Mouse (Mus musculus) liver, postnatal 0 days (tissue): ENCODE data around the gene Rps6ka2. TPM values are rescaled to one million over a fixed set of nuclear protein-coding genes. Genes with fewer than 3 reads are reported as not detected.

Source experiments
- ATAC-seq: fragments of 200-750 bp; cut with Nextera tagmentation; 2 replicates; pipeline ENCODE4 v1.8.0; 2017; ENCODE audit warnings: mild to moderate bottlenecking, moderate library complexity
- DNase-seq: peaks from one replicate; pipeline ENCODE4 v3.0.0-alpha.2; 2016
- H3K27ac ChIP-seq: fragments of 300-500 bp; sonication (generic); 2 replicates; pipeline ENCODE4 v1.5.1; 2014; ENCODE audit warnings: antibody characterized with exemption, moderate library complexity, mild to moderate bottlenecking, low read depth
- H3K27me3 ChIP-seq: fragments of 300-500 bp; sonication (generic); 2 replicates; pipeline ENCODE4 v1.6.1; 2014; ENCODE audit warnings: low read length, control low read depth, mixed read lengths; ENCODE audit not compliant: insufficient read depth
- H3K36me3 ChIP-seq: fragments of 300-500 bp; sonication (generic); replicated peaks from 2 replicates; pipeline ENCODE4 v1.6.1; 2014; ENCODE audit warnings: mild to moderate bottlenecking, control low read depth, low read length, moderate library complexity, mixed read lengths; ENCODE audit not compliant: insufficient read depth
- H3K4me1 ChIP-seq: fragments of 300-500 bp; sonication (generic); 2 replicates; pipeline ENCODE4 v1.6.1; 2014; ENCODE audit warnings: antibody characterized with exemption, mild to moderate bottlenecking, control low read depth; ENCODE audit not compliant: insufficient read depth
- H3K4me2 ChIP-seq: fragments of 300-500 bp; sonication (generic); 2 replicates; pipeline ENCODE4 v1.6.1; 2014; ENCODE audit warnings: low read depth, mild to moderate bottlenecking, low read length, moderate library complexity, mixed read lengths
- H3K4me3 ChIP-seq: fragments of 300-500 bp; sonication (generic); 2 replicates; pipeline ENCODE4 v1.5.1; 2014; ENCODE audit warnings: low read depth, low read length
- H3K9ac ChIP-seq: fragments of 300-500 bp; sonication (generic); replicated peaks from 2 replicates; pipeline ENCODE4 v1.6.1; 2014; ENCODE audit warnings: mild to moderate bottlenecking, moderate library complexity
- H3K9me3 ChIP-seq: fragments of 300-500 bp; sonication (generic); 2 replicates; pipeline ENCODE4 v1.6.1; 2016; ENCODE audit warnings: mild to moderate bottlenecking, control low read depth, low read length, mixed read lengths
- CTCF ChIP-seq: sonication (generic); IDR thresholded peaks from 2 replicates; pipeline ENCODE4 v1.5.1; 2016; ENCODE audit warnings: antibody characterized with exemption, low read depth
- EP300 ChIP-seq: IDR thresholded peaks from 2 replicates; pipeline ENCODE4 v1.6.1; 2016; ENCODE audit warnings: antibody characterized with exemption, low read depth, mild to moderate bottlenecking
- WGBS: fragments of 180-500 bp; shearing (Covaris S2); extraction: QIAGEN DNeasy Blood & Tissue Kit; methylation state at CpG from one replicate; pipeline ENCODE4 v1.1.7; 2014; ENCODE audit not compliant: insufficient replicate concordance; 5-methylcytosine and 5-hydroxymethylcytosine counted together
- polyA plus RNA-seq: library from polyadenylated mRNA; unstranded; fragments of >200 nt; fragmentation: Nextera tagmentation; extraction: Ambion mirVana; gene quantifications from 2 replicates; pipeline ENCODE4 v1.2.1, GENCODE M21; 2015

Gene Rps6ka2
- polyA plus RNA-seq, 1 experiment from 2014 or later = 1.2 TPM

DNA sequence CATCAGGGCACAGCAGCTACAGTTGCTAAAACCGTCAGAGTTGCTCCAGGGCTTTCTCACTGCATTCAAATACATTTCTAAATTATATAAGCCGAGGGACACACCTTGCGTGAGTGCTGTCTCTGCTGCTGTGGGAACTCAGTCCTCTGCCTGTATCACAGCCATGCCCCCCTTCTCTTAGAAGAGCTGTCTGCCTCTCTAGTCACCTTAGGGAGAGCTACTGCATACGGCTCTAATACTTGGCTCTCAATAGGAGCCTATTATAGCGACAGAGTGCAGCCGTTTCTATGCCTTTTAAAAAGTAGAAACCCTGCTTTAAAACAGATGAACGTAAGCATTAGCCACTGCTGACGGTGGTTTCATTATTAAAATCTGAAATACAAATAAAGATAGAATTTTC, 61.9 kb downstream of the Rps6ka2 start:
- Histone ChIP-seq H3K9ac (no peak overlapping the region), H3K4me1 (no peaks in the 10 kb centered on the region), H3K36me3 (no peaks in the 10 kb centered on the region), H3K9me3 (no peaks in the 10 kb centered on the region), H3K4me3 (no peak overlapping the region), H3K27me3 (no peaks in the 10 kb centered on the region), H3K27ac (no peak overlapping the region), H3K4me2 (no peak overlapping the region)
- DNase-seq (no peak), ATAC-seq (no peak)
- TF ChIP-seq CTCF (no peak), EP300 (no peak)
- WGBS = 77% methylated on average over 8 of the region's 8 CpGs

- Histone ChIP-seq H3K9ac (no peak overlapping the region), H3K36me3 (no peaks in the 10 kb centered on the region), H3K4me2 (no peak overlapping the region), H3K4me3 (no peak overlapping the region), H3K27ac (no peak overlapping the region), H3K9me3 (no peaks in the 10 kb centered on the region), H3K4me1 (no peaks in the 10 kb centered on the region), H3K27me3 (no peaks in the 10 kb centered on the region)
- DNase-seq (no peak), ATAC-seq (no peak)
- TF ChIP-seq CTCF = no peak
- TF ChIP-seq EP300 = no peak
- WGBS = 46% methylated on average over 7 of the region's 7 CpGs
Measured at GRCm38 (mm10) chr17:7232400-7232799, 62.5 kb downstream of the Rps6ka2 start.

DNA sequence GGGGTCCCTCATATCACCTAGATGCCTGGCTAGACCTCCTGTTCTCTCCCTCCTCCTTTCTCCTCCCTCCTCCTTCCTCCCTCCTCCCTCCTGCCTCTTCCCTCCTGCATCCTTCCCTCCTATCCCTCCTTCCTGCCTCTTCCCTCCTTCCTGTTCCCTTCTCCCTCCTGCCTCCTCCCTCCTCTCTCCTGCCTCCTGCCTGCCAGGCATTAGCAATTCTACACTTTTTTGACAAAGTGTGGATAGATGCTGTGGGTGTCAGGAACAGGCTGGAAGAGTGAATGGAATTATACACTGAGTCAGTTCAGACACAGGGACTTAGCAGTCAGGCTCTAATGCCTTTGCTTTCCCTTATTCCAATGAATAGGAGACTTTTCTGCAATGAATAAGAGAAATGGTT, 63.3 kb downstream of the Rps6ka2 start:
- H3K4me1 ChIP-seq = no peaks in the 10 kb centered on the region
- TF ChIP-seq EP300 (no peak), CTCF (no peak)
- no peak overlapping the region for H3K9ac ChIP-seq
- H3K9me3 ChIP-seq = no peaks in the 10 kb centered on the region
- H3K4me2 ChIP-seq = no peak overlapping the region
- H3K36me3 ChIP-seq = no peaks in the 10 kb centered on the region
- no peak for ATAC-seq
- no peak for DNase-seq
- H3K4me3 ChIP-seq = no peak overlapping the region
- no peaks in the 10 kb centered on the region for H3K27me3 ChIP-seq
- no peak overlapping the region for H3K27ac ChIP-seq

DNA sequence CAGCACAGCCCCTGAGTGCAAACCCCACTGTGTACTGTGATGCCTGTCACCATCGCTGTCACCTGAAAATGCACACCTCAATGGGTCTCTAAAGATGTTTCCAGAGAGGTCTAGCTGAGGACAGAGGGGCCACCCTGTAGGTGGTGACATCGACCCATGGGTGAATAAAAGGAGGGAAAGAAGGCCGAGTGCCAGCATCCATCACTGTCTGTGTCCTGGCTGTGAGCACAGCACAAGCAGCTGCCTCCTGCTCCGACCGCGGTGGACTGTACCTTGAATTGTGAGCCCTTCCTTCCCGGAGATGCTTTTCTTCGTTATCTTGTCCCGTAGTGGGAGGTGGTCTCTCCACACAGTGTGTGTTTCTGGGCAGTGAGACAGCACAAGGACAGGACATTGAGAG, 67.8 kb downstream of the Rps6ka2 start:
- Histone ChIP-seq H3K4me2 (no peak overlapping the region), H3K9me3 (no peaks in the 10 kb centered on the region), H3K4me1 (no peaks in the 10 kb centered on the region), H3K36me3 (no peaks in the 10 kb centered on the region), H3K4me3 (no peak overlapping the region), H3K27ac (no peak overlapping the region), H3K27me3 (no peaks in the 10 kb centered on the region), H3K9ac (no peak overlapping the region)
- no peak for DNase-seq
- no peak for ATAC-seq
- 87% methylated on average over 9 of the region's 9 CpGs for WGBS
- TF ChIP-seq CTCF = no peak
- no peak for TF ChIP-seq EP300

DNA sequence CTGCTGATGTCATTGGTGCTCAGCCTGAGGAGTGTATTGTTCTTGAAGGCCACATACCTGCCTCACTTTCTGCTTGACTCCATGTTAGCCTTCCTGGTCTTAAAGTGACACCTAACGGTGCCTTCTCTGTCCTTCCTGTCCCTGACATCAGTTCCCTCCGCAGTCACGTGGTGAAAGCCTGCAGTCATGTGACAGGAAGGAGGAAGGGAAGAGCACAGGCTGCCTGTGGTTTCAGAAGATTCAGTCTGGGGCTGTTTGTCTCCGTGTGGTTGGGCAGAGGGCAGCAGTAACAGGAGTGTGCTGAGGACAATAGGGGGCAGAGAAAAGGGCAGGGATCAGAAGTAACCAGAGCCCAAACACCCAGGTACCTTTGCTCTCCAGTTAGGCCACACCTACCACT, 68.9 kb downstream of the Rps6ka2 start:
- WGBS = 36% methylated on average over 4 of the region's 4 CpGs
- H3K9me3 ChIP-seq = no peaks in the 10 kb centered on the region
- H3K27me3 ChIP-seq = no peaks in the 10 kb centered on the region
- no peak overlapping the region for H3K4me3 ChIP-seq
- no peak overlapping the region for H3K27ac ChIP-seq
- no peaks in the 10 kb centered on the region for H3K36me3 ChIP-seq
- no peak overlapping the region for H3K9ac ChIP-seq
- TF ChIP-seq EP300 = no peak
- ATAC-seq (no peak), DNase-seq (no peak)
- no peaks in the 10 kb centered on the region for H3K4me1 ChIP-seq
- H3K4me2 ChIP-seq = no peak overlapping the region

DNA sequence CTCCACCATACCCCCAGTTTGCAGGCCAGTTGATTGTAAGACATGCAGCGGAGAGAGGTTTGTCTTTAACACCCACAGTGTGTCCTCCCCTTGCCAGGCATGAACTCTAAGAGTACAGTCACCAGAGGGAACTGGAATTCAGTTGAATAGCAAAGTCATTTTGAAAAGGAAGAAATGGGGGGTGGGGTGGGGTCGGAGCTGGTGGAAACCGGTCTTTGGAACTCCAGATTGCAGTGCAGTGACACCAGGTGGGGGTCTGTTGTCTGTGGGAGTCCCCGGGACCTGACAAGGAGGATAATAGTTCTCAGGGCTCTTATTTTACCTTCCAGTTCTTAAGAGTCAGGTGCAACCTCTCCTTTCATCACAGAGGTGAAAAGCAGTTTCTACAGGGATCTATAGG, 70.6 kb downstream of the Rps6ka2 start:
- Histone ChIP-seq H3K4me2 (no peak overlapping the region), H3K4me3 (no peak overlapping the region), H3K9ac (no peak overlapping the region), H3K9me3 (no peaks in the 10 kb centered on the region), H3K27me3 (no peaks in the 10 kb centered on the region), H3K36me3 (no peaks in the 10 kb centered on the region), H3K4me1 (no peaks in the 10 kb centered on the region), H3K27ac (no peak overlapping the region)
- ATAC-seq (no peak), DNase-seq (no peak)
- TF ChIP-seq EP300 = no peak
- TF ChIP-seq CTCF = no peak
- 69% methylated on average over 4 of the region's 4 CpGs for WGBS

DNA sequence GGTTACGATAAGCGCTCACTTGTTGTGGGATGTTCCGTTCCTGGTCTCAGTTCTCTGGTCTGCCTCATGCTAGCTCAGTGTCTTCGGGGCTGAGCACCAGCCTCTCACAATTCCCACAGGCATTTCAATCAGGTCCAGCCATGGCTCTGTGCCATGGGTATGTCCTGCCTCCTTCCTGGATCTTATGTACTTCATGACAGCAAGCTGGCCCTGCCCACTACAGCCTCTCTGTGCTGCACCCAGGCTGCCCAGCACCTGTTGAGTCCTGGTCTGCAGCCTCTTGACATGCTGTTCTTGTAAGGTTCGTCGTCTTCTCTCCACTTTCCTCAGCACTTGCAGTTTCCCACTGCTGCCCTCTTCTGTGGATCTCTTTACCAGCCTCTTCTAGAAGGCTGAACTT, 75.2 kb downstream of the Rps6ka2 start:
- H3K36me3 ChIP-seq = no peaks in the 10 kb centered on the region
- no peak for DNase-seq
- H3K4me3 ChIP-seq = no peak overlapping the region
- H3K4me2 ChIP-seq = no peak overlapping the region
- TF ChIP-seq CTCF (no peak), EP300 (no peak)
- H3K9ac ChIP-seq = no peak overlapping the region
- H3K4me1 ChIP-seq = no peaks in the 10 kb centered on the region
- H3K27me3 ChIP-seq = no peaks in the 10 kb centered on the region
- ATAC-seq = no peak
- H3K27ac ChIP-seq = no peak overlapping the region
- 82% methylated on average over 6 of the region's 6 CpGs for WGBS
- no peaks in the 10 kb centered on the region for H3K9me3 ChIP-seq
